ENCODE assay signal across 8 mouse cellular contexts in the genomic region with DNA sequence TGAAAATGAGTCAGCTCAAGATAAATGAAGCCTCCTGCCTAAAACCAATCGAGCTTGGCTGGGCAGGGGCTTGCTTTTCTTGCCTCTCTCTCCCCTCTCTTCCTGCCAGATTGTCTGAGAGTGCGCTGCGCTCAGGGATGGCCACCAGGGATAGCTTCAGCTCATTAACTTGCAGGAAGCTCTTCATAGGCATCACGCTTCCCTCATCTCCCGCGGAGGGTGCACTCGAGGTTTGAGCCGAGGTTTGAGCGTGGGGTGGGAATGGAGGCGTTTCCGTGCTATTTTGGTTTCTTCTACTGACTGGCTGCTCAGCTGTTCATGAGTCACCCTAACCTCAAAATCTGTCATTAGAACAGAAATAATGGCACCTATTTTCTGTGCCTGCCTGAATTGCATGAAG.
A peak's percentile ranks its signal among the peaks of the same experiment; 100 is the strongest.
DNase-seq lines count a peak whose midpoint lies in the region; ATAC-seq lines count a peak whose summit lies in the region.

No protein-coding gene starts in this region.

- H3K4me2 ChIP-seq in midbrain, embryonic 16.5 days (ENCODE audit: low read length) = peak overlapping the region; percentile 32

- H3K27ac ChIP-seq in midbrain, embryonic 16.5 days (ENCODE audit: low read length) = no peak overlapping the region; the same call in 1 of the 2 replicates

- peak; percentile 79 for ATAC-seq in granulocyte monocyte progenitor cell, adult 5-6 weeks (replicated peaks; ENCODE audit: poor library complexity, severe bottlenecking)
- ATAC-seq in midbrain, embryonic 16.5 days = peak; percentile 75; the same call in 1 of the 2 replicates
- ATAC-seq in megakaryocyte-erythroid progenitor cell, adult 5-6 weeks (replicated peaks; ENCODE audit: low FRiP score, low TSS enrichment, poor library complexity, severe bottlenecking) = no peak
- no peak for ATAC-seq in activated CD4-positive, CD25-positive, alpha-beta regulatory T cell, adult 4 months

- no peak overlapping the region for H3K9ac ChIP-seq in midbrain, embryonic 16.5 days (ENCODE audit: low read depth, low read length)

- H3K27me3 ChIP-seq in midbrain, embryonic 16.5 days (ENCODE audit: control insufficient read depth, insufficient read depth, low read depth, low read length) = no peaks in the 10 kb centered on the region

- no peaks in the 10 kb centered on the region for H3K9me3 ChIP-seq in midbrain, embryonic 16.5 days (replicated peaks; ENCODE audit: control insufficient read depth, low read length, poor library complexity, severe bottlenecking)

- peak overlapping the region; percentile 1; the same call in 1 of the 2 replicates for H3K4me3 ChIP-seq in midbrain, embryonic 16.5 days (ENCODE audit: low read depth, low read length)

- DNase-seq in thymus, postnatal 14 days = peak; percentile 28
- DNase-seq in thymus, adult 18-20 months = no peak
- peak; percentile 72 for DNase-seq in cerebellum, adult 8-10 months
- peak; percentile 34 to 46 for DNase-seq in kidney, postnatal 4 days

- H3K4me1 ChIP-seq in midbrain, embryonic 16.5 days (ENCODE audit: control insufficient read depth, insufficient read depth, low read length) = peaks cover 11% of the 10 kb centered on the region

- H3K36me3 ChIP-seq in midbrain, embryonic 16.5 days (ENCODE audit: control insufficient read depth, insufficient read depth, low read length) = no peaks in the 10 kb centered on the region

- 20% methylated on average over 11 of the region's 11 CpGs for WGBS in midbrain, embryonic 16.5 days

Comparison
In these comparisons a context has a peak if more than half of its experiments do, and no peak if none do; other contexts are left out.
1. DNase-seq: peak in thymus, postnatal 14 days (single experiment), cerebellum, adult 8-10 months (single experiment) and kidney, postnatal 4 days (2 of 2); none in thymus, adult 18-20 months (0 of 2).
2. ATAC-seq: peak in granulocyte monocyte progenitor cell, adult 5-6 weeks (single experiment) and midbrain, embryonic 16.5 days (single experiment); none in megakaryocyte-erythroid progenitor cell, adult 5-6 weeks (single experiment) and activated CD4-positive, CD25-positive, alpha-beta regulatory T cell, adult 4 months (single experiment).